Mouse (Mus musculus) stomach, embryonic 15.5 days (tissue): ENCODE data around the gene Ranbp9. TPM values are rescaled to one million over a fixed set of nuclear protein-coding genes. Genes with fewer than 3 reads are reported as not detected.

Experiments
- ATAC-seq: fragments of 200-750 bp; cut with Nextera tagmentation; 2 replicates; pipeline ENCODE4 v1.8.0; 2017; ENCODE audit warnings: low read depth, moderate number of reproducible peaks, moderate TSS enrichment; ENCODE audit not compliant: insufficient read depth, low FRiP score
- H3K27ac ChIP-seq: fragments of 300-500 bp; sonication (generic); 2 replicates; pipeline ENCODE4 v1.5.1; 2015; ENCODE audit warnings: mild to moderate bottlenecking, inconsistent platforms
- H3K27me3 ChIP-seq: fragments of 300-500 bp; sonication (generic); replicated peaks from 2 replicates; pipeline ENCODE4 v1.6.1; 2015; ENCODE audit warnings: inconsistent platforms
- H3K36me3 ChIP-seq: fragments of 300-500 bp; sonication (generic); 2 replicates; pipeline ENCODE4 v1.6.1; 2015; ENCODE audit warnings: inconsistent platforms
- H3K4me1 ChIP-seq: fragments of 300-500 bp; sonication (generic); 2 replicates; pipeline ENCODE4 v1.6.1; 2015; ENCODE audit warnings: inconsistent platforms
- H3K4me2 ChIP-seq: fragments of 300-500 bp; sonication (generic); 2 replicates; pipeline ENCODE4 v1.6.1; 2015; ENCODE audit warnings: mild to moderate bottlenecking, inconsistent platforms
- H3K4me3 ChIP-seq: fragments of 300-500 bp; sonication (generic); replicated peaks from 2 replicates; pipeline ENCODE4 v1.5.1; 2015; ENCODE audit warnings: inconsistent platforms
- H3K9ac ChIP-seq: fragments of 300-500 bp; sonication (generic); 2 replicates; pipeline ENCODE4 v1.6.1; 2015; ENCODE audit warnings: inconsistent platforms
- H3K9me3 ChIP-seq: fragments of 300-500 bp; sonication (generic); 2 replicates; pipeline ENCODE4 v1.6.1; 2016; ENCODE audit warnings: inconsistent platforms
- WGBS: fragments of 180-500 bp; shearing (Covaris S2); methylation state at CpG from one replicate; pipeline ENCODE4 v1.1.7; 2015; 5-methylcytosine and 5-hydroxymethylcytosine counted together
- polyA plus RNA-seq: library from polyadenylated mRNA; unstranded; fragments of >200 nt; fragmentation: Nextera tagmentation; extraction: Ambion mirVana; gene quantifications from 2 replicates; pipeline ENCODE4 v1.2.1, GENCODE M21; 2015

Ranbp9 gene
- polyA plus RNA-seq, 1 experiment from 2014 or later = 9.6 TPM

DNA sequence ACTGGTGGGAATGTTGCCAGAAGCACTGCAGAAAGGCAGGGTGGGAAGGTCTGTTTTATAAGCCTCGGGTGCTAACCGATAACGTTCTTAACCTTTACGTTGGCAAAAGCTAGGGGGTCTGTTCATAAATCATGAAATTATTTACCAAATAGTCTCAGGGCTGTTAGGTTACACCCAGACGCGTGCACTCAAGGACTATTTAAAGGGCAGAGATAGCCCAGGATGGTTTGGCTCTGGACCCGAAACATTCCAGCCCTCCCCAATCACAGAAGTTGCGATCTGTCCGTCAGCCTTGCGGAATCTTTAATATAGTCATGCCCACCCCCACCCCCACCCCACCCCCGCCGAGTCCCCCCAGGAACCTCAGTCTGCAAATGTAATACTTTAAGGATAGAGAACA is 126.7 kb downstream of the Ranbp9 start:
- no peak overlapping the region for H3K4me3 ChIP-seq
- H3K9ac ChIP-seq = no peak overlapping the region
- no peaks in the 10 kb centered on the region for H3K9me3 ChIP-seq
- no peaks in the 10 kb centered on the region for H3K4me1 ChIP-seq
- 47% methylated on average over 12 of the region's 12 CpGs for WGBS
- no peak for ATAC-seq
- no peak overlapping the region for H3K4me2 ChIP-seq
- H3K27me3 ChIP-seq = no peaks in the 10 kb centered on the region
- no peaks in the 10 kb centered on the region for H3K36me3 ChIP-seq
- H3K27ac ChIP-seq = no peak overlapping the region

DNA sequence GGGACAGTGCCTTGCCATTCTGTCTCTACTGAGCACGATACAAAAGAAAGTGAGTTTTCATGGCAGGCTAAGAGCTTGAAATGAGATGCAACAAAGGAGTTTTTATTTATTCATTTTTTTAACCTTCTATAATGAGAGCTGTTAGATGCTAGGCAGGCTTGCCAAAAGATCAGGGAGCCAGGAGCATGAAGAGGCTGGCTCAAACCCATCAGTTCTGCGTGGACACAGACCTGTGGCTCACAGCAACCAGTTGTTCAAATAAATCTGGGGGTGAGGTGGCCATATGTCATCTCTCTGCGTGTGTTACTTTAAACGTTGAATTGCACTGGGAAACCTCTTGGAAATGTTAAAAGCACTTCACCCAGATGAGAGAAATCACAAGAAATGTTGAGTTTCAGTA is 127.7 kb downstream of the Ranbp9 start:
- 50% methylated on average over 4 of the region's 4 CpGs for WGBS
- H3K36me3 ChIP-seq = no peaks in the 10 kb centered on the region
- no peak overlapping the region for H3K9ac ChIP-seq
- no peak overlapping the region for H3K4me2 ChIP-seq
- no peaks in the 10 kb centered on the region for H3K4me1 ChIP-seq
- H3K27ac ChIP-seq = no peak overlapping the region
- no peak for ATAC-seq
- no peaks in the 10 kb centered on the region for H3K27me3 ChIP-seq
- no peaks in the 10 kb centered on the region for H3K9me3 ChIP-seq
- H3K4me3 ChIP-seq = no peak overlapping the region

Other genes with a start within 250 kb of the Ranbp9 start
- 0.45 and 0.73 TPM in 2 replicates for gene Gfod1, start 177.1 kb downstream of the Ranbp9 start, polyA plus RNA-seq
- gene Sirt5, start 115.8 kb downstream of the Ranbp9 start, polyA plus RNA-seq = 16.7 and 18.7 TPM in 2 replicates
- 148 and 156 TPM in 2 replicates for gene Nol7, start 82.9 kb downstream of the Ranbp9 start, polyA plus RNA-seq
- gene Mcur1, start 78.9 kb upstream of the Ranbp9 start, polyA plus RNA-seq = 12.7 and 14.8 TPM in 2 replicates
- 2.4 and 2.7 TPM in 2 replicates for gene Rnf182, start 134.4 kb upstream of the Ranbp9 start, polyA plus RNA-seq